Mouse (Mus musculus): ENCODE results near the gene Ppp2r5c.

Ppp2r5c gene

DNA sequence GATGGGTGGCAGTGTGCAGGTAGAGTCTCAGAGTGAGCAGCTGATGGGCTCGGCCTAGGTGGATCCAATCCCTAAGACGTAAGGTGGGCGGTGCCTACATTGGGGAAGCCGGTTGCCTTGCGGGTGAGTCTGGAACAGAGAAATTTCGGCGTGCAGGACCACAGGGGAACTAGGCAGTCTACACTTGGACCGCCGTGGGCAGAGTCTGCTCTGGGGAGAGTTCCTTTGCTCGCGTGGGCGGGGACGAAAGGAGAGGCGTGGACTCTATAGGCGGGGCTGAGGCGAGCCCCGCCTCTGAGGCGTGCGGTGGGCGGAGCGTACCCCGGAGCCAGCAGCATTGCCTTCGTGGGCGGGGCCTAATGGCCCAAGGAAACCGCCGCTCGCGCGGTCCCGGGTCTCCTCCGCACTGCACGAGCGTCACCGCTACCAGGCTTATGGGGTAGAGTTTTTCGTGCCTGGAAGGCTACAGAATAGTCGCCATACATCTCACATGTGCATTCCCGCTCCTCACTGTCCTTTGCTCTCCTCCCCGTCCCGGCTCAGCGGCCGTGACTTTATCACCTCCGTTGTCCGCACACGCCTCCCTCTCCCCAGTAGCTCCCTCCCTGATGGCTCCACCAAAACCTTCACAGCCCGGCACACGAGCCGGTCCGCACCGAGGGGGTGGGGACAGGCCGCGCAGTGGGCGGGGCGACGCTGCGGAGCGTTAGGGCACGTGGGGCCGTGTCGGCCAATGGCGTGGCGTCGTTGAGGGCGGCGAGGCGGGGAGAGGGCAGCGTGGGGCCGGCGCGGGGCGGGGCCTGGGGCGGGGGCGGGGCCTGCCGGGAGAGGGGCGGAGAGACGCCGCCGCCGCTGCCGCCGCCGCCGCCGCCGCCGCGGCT is at the start of gene Ppp2r5c:
Gene Ppp2r5c (plus strand): TSS at position 831 of the 881 bp plus-strand sequence.
- DNase-seq (ENCODE audit: low spot score): peak; percentile 98

DNA sequence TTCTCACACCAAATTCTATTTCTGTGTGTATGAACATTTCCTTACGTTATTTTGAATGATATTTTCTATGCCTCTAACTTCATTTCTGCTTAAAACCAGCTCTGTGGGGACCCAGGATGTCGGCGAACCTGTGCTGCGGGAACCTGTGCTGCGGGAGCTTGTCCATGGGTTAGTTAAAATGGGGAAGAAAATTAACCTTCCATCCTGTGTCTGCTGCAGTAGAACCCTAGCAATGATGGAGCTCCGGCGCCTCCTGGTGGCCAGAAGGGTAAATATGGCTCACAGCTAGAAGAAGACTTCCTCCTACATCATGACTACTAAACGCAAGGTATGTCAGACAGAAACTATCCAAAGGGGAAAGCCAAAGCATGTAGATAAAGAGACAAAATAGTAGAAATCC is 48.6 kb upstream of the Ppp2r5c start:
- peak; percentile 82 for DNase-seq (ENCODE audit: low spot score)

DNA sequence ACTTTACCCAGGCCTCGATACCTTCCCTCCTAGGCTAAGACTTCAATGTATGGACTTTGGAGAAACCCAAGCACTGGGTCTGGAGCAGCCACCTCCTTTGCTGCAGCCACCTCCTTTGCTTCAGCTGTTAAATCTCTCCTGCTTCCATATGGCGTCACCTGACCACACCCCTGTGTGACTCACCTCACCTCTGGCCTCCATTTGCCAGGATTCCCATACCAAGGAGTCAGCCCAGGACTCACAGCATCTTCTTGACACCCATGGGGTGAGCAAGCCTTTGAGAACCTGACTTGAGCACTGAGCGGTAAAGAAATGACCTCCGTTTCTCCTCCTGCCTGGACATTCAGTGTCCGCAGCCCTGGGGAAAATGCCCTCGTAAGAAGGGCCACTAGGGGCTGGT is 47.8 kb upstream of the Ppp2r5c start:
- DNase-seq (ENCODE audit: low spot score): no peak

DNA sequence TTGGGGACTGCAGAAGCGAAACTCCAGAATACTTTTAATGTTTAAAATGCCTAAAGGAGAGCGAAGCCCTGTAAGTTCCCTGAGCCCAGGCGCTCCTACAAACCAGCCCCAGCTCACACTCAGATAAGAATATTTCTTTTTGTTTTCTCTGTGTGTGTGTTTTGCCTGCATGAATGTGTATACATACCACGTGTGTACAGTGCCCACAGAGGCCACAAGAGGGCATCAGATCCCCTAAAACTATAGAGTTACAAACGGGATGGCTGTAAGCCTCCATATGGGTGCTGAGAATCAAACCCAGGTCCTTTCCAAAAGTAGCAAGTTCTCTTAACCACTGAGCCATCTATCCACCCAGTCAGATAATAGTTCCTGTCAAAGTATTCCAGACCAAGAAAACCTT is 46.0 kb upstream of the Ppp2r5c start:
- no peak for DNase-seq (ENCODE audit: low spot score)

DNA sequence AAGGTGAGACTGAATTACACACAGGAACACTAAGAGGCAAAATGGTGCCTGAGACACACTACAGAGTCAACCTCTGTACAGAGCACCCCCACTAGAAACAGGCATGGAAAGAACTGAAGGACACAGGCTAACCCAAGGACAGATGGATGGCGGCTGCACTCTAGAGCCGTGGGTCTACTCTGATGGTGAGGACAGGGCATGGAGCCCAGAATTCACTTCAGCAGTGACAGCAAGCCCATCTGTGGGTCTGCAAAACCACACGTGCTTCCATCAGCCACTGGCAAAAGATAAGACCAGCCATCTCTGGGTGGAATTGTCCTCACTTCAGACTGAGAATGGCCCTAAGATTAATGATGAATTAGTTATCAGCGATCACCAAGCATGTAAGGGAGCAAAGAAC is 45.0 kb upstream of the Ppp2r5c start:
- no peak for DNase-seq (ENCODE audit: low spot score)

DNA sequence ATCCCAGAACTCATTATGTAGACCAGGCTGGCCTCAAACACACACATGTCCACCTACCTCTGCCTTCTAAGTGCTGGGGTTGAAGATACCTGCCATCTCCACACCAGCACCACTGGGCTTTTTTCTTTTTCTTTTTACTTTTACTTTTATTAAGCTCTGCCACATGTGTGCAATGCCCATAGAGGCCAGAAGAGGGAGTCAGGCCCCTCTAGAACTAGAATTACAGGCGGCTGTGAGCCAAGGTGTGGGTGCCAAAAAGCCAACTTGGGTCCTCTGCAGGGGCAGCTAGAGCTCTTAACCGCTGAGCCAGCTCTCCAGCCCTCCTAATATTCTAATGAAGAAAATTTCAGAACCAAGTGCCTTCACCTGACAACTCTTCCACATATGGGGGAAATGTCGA is 30.7 kb upstream of the Ppp2r5c start:
- DNase-seq (ENCODE audit: low spot score): no peak

DNA sequence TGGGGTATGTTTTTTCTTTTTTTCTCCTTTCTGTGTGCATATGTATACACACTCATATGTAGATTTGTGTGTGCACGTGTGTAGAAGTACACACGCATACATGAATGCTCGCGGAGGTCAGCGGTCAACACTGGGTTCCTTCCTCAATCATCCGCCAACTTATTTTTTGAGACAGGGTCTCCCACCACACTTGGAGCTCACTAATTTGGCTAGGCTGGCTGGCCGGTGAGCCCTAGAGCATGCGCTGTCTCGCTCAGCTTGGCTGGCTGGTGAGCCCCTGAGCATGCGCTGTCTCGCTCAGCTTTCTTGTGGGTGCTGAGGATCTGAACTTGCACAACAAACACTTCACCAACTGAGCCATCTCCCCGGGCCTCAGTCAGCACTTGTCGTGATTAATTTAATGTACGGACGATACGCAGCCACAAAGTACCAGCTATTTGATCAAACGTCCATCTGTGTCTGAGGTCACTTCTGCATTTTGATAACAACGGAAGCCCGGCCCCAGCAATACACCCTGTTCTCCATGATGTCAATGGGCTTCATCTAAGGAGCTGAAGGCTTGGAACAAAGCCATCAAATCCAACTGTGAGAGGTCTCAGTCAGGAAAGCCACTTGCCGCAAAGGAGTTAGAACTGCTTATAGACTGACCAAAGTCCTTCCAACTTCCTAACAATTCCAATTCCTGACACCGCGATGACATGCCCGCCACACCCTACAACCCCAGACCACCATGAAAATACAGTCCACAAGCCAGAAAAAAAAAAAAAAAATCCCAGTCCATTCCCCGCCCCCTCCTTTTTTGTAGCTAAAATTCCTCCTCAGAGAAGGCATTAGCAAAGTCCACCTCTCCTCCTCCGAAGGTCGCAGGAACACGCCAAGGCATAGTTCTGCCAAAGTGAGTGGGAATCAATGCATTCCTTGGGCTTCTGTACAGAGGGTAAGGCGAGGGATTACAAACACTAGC is 29.6 kb upstream of the Ppp2r5c start:
- DNase-seq (ENCODE audit: low spot score): peak; percentile 49

DNA sequence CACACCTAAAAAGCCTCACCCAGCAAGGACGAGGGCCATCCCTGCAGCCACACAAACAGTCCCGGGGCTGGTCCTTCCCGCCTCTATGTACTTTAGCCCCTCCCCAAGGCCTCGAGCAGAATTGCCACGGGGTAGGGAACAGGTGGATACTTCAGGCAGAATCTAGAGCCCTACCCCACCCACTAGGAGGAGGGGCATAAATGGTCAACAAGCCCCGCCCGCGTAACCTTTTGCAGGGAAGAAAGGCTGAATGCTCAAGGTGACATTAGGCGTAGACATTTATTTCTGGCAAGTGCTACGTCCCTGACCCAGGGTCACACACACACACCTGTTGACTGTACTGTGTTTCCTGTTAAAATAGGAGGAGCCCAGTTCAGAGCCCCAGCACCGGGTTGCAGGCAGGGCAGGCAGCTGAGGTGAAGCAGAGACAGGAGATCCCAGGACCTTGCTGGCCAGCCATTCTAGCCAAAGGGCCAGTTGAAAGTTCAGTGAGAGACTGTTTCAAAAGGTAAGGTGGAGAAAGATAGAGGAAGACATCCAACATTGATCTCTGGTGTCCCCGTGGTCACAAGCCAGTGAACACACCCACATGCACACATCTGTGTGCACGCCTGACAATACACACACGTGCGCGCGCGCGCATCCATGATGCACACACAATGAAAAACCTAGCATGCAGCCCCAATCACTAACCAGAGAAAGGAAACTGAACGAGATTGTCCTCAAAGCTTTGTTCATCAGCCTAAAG is 28.8 kb upstream of the Ppp2r5c start:
- no peak for DNase-seq (ENCODE audit: low spot score)

DNA sequence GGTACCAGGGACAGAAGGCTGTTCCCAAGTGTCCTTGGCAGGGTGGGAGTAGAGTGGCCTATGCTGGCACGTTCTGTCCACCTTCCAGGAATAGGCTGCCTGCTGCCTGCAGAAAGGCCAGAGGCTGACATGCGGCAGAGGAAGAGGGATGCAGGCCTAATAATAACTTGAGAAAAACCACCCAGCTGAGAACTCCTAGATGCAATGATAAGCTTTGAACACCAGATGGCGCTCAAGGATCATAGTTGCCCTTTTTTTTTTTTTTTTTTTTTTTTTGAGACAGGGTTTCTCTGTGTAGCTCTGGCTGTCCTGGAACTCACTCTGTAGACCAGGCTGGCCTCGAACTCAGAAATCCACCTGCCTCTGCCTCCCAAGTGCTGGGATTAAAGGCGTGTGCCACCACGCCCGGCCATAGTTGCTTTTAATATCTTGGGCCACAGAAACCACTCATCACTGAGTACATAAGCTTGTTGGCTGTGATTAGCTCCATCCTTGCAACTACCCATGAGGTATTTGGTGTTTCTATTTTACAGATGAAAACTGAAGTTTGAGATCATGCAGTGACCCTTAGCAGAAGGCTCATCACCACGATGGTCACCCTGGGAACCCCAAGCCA is 28.1 kb upstream of the Ppp2r5c start:
- DNase-seq (ENCODE audit: low spot score): peak; percentile 77

DNA sequence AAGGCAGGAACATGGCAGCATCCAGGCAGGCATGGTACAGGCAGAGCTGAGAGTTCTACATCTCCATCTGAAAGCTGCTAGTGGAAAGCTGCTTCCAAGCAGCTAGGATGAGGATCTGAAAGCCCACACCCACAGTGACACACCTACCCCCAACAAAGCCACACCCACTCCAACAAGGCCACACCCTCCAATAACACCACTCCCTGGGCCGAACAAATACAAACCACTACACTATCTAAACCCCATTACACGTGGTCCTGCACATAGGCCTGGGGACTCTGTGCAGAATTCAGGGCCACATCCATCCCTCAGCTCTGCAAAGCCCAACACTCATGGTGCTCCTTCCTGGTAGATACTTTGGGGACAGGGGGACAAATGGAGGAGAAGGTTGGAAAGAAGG is 27.0 kb upstream of the Ppp2r5c start:
- DNase-seq (ENCODE audit: low spot score): no peak

DNA sequence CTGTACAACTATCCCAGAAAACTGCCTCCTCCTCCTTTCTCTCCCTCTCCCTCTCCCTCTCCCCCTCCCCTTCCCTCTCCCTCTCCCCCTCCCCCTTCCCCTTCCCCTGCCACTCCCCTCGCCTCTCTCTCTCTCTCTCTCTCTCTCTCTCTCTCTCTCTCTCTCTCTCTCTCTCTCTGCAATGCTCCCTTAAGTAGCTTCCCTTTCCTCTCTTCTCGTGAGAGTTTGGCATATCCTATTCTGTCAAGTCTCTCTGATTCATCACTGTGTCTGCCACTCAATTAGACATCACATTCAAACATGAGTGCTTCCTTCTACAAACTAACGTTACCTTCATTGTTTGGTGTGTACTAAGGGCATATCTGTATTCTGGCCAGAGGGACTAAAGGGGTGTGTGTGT is 25.6 kb upstream of the Ppp2r5c start:
- DNase-seq (ENCODE audit: low spot score): no peak

DNA sequence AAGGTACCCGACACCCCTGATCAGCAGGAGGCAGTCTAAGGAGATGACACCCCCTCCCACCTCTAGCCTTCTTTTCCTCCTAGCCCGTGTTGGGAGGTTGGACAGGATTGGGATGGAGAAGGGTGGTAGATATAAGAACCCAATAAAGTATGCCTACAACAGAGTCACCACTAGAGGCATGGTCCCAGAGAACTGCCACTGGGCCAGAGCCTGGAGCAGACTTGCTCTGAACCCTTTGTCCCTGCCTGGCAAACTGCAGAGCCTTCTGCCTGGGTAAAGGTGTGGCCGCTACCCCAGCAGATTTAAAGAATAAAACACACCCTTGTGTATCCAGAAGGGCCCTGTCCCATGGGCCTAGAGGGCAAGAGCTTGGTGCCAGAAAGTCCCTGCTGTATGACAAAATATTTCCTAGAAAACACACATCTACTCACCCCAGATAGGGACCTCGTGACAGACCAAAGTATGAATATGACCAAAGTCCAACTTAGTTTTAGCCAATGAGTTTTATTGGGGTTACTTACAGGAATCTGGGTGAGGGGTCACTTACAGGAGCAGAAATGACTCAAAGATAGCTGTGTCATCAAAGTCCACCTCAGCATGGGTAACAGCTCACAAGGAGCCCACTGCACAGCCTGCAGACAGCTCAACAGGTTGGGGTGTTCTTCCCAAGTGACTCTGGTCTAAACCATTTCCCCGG is 22.8 kb upstream of the Ppp2r5c start:
- no peak for DNase-seq (ENCODE audit: low spot score)

DNA sequence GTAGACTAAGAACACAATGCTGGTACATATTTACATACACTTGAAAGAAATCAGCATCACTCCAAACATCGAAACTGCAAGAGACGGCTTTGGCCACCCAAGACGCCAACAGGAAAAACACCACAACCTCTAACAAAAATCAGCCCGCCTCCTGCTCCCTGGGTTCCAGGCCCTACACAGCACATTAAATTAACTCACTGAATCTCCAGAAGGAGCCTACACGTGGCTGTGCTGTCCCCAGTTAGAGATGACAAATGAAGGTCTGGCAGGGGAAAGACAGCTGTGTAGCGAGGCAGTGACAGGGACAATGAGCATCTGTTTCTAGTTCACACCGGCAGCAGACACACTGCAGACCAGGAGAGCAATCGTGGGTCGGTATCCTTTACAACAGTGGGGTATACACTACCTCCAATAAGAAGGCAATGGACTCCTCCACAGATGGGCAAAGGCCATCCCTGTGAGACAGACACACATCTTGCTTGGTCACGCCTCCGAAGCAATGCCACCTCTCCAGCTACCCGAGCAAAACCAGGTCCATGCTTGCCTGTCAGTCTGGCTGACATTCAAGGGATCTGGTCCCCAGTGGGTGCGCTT is 20.4 kb upstream of the Ppp2r5c start:
- DNase-seq (ENCODE audit: low spot score): no peak

DNA sequence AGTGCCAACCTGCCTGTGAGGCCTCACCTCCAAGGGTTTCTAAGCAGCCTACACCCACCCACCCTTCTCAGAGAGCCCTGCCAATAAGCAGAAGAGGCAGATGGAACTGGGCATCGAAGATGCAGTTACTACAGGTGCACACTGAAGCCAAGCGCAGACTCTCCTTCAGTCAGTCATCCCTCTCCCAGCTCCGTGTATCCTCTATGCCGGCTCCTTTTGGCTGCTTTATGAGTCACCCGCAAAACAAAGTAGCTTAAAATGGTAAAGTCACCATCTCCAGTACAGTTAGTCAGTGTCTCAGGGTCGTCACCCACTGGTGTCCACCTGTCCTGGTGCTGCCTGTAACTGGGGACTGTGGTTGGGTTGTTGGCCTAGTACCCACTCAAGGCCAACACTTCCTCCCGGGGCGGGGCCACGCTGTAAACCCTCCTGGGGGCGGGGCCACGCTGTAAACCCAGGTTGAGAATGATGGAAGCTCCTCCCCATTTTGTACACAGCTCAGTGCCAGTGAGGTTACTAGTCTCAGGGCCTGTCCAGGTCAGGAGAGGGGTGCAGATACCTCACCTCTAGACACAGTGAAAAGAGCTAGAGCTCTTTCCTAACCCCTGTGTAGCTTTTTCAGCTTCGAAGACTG is 17.5 kb upstream of the Ppp2r5c start:
- no peak for DNase-seq (ENCODE audit: low spot score)

DNA sequence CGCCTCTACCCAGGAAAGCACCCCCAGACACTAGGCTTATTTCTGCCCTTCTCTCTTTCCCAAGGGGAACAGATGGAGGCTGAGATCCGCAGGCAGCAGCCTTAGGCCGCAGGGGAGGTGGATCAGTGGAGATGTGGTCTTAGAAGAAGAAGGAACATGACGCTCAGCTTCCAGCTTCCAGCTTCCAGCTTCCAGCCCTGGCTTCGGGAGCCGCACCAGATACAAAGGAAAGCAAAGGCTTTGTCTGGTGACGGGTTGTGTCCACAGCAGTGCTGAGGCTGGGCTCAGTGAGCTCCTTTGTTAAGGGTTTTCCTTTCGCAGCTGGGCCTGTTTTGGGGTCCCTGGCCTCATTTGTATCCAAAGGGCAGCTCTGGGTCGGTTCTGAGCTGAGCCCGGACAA is 16.9 kb upstream of the Ppp2r5c start:
- no peak for DNase-seq (ENCODE audit: low spot score)

DNA sequence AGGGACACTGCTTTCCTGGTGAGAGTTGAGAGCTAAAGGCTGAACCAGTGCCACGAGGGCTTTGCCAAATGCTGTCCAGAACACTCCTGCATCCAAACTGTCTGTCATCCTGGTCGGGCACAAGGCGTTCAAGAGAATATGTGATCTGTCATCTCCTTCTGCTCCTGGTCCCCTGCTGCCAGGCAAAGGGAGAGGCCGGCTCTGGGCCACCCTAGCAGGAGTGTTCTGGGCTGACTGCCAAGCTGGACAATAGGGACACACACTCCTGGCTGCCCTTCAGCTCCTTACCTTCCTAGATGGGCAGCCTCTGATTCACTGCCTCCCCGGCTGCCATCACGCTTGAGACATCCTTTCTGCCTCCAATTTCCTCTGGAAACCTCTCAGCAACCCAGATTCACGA is 15.1 kb upstream of the Ppp2r5c start:
- no peak for DNase-seq (ENCODE audit: low spot score)

DNA sequence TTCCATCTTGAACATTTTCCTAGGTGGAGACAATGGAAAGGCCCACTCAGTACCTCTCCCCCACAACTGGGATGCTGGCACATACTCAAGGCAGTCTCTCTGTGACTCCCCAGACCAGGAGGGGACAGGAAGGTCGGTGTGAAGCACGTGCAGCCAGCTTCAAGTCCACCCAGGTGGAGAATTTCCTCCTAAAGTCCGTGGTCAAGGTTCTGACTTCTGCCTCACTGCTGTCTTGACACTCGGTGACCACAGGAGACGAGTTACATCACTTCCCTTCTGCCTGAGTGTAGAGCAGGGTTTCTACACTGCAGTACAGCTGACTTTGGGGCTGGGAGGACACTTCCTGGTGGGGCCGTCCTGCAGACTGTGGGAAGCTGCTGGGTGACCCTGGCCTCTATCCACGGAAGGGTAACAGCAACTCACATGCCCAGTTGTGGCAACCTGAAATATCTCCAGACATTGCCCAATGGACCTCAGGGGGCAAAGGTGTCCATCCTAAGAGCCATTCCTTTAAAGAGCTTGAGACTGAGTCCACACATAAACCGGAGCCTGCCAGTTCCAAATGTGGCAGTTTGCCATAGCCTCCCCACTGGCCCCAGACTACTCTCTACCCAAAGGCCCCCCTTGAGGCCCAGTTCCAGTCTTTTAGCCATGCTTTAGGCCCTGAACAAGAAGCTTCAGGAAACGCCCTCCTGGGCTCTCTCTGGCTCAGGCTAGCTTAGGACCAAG is 10.1 kb upstream of the Ppp2r5c start:
- no peak for DNase-seq (ENCODE audit: low spot score)

DNA sequence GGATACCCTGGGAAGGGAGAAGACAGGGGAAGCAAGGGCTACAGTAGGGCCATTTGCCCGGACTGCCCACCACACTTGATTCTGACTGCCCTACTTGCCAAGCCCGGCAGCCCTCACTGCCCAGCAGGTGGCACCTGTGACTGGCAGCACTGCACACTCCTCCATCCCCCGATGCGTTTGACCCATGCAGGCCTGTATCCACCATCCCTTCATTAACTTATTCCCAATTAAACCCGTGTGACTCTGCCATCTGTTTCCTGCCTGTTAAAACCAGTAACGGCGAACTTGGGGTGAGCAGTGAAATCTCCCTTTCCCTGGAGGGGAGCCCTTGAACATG is 9.6 kb upstream of the Ppp2r5c start:
- DNase-seq (ENCODE audit: low spot score): no peak

DNA sequence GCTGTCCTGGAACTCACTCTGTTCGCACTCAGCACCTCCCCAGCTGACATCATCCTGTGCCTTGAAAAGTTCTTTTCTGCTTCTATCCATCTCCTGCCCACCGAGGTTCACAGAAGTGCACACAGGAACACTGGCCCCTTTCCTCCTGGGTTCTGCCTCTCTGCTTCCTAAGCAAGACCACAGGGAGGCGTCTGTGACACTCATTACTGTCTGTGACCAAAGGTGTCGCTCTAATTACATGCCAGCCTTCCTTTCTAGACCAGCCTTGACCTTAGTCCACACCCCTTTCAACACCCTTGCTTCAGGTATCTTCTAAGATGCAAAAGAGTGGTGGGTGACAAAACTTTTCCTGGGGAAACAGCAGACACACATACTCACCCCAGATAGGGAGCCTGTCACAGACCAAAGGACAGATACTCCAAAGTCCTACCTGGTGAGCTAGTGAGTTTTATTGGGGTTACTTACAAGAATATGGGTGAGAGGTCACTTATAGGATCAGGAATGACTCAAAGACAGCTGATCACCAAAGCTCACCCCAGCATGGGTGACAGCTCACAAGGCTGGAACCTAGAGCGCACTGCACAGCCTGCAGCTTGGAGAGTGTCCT is 8.4 kb upstream of the Ppp2r5c start:
- no peak for DNase-seq (ENCODE audit: low spot score)

Data from embryo, embryonic 10 days (tissue).